Mouse (Mus musculus): ENCODE results near the gene Olfr866. TPM values are rescaled to one million over a fixed set of nuclear protein-coding genes. Genes with fewer than 3 reads are reported as not detected.

Gene Olfr866
- not detected in 2 replicates for polyA plus RNA-seq (2015; fragmentation: Nextera tagmentation; extraction: Ambion mirVana)

- Histone ChIP-seq H3K27me3 (no peaks in the 10 kb centered on the region), H3K4me3 (no peak within 1 kb of the TSS), H3K9me3 (no peaks in the 10 kb centered on the region), H3K9ac (no peak within 1 kb of the TSS), H3K4me1 (no peaks in the 10 kb centered on the region), H3K4me2 (replicated peaks) (no peak within 1 kb of the TSS), H3K27ac (no peak within 1 kb of the TSS), H3K36me3 (no peaks in the 10 kb centered on the region)
- no peak for ATAC-seq (ENCODE audit: low FRiP score, low read depth)
- 72% methylated on average over 2 of the region's 2 CpGs for WGBS
These were observed at the start of gene Olfr866 for GRCm38 (mm10) chr9:20027935-20028334. Gene Olfr866, minus strand, starts transcription at chr9:20028035.

- no peak overlapping the region for H3K27ac ChIP-seq
- no peaks in the 10 kb centered on the region for H3K36me3 ChIP-seq
- no peak for ATAC-seq (ENCODE audit: low FRiP score, low read depth)
- WGBS = 63% methylated on average over 7 of the region's 7 CpGs
- H3K9me3 ChIP-seq = peaks cover 44% of the 10 kb centered on the region
- no peaks in the 10 kb centered on the region for H3K27me3 ChIP-seq
- H3K4me2 ChIP-seq (replicated peaks) = no peak overlapping the region
- no peak overlapping the region for H3K4me3 ChIP-seq
- H3K9ac ChIP-seq = no peak overlapping the region
- no peaks in the 10 kb centered on the region for H3K4me1 ChIP-seq
These were observed 45.8 kb upstream of the Olfr866 start for GRCm38 (mm10) chr9:20073523-20074177.

GRCm38 (mm10) chr9:20071291-20071690 is 43.5 kb upstream of the Olfr866 start:
- Histone ChIP-seq H3K4me1 (no peaks in the 10 kb centered on the region), H3K4me3 (no peak overlapping the region), H3K9me3 (peaks cover 30% of the 10 kb centered on the region), H3K4me2 (replicated peaks) (no peak overlapping the region), H3K36me3 (no peaks in the 10 kb centered on the region), H3K9ac (no peak overlapping the region), H3K27me3 (no peaks in the 10 kb centered on the region), H3K27ac (no peak overlapping the region)
- WGBS = 86% methylated on average over 1 of the region's 1 CpGs
- ATAC-seq (ENCODE audit: low FRiP score, low read depth) = no peak

GRCm38 (mm10) chr9:20070236-20070635 is 42.4 kb upstream of the Olfr866 start:
- H3K27me3 ChIP-seq = no peaks in the 10 kb centered on the region
- H3K4me2 ChIP-seq (replicated peaks) = no peak overlapping the region
- H3K9me3 ChIP-seq = peaks cover 24% of the 10 kb centered on the region
- no peak overlapping the region for H3K27ac ChIP-seq
- H3K4me3 ChIP-seq = no peak overlapping the region
- H3K36me3 ChIP-seq = no peaks in the 10 kb centered on the region
- WGBS = 75% methylated on average over 3 of the region's 3 CpGs
- no peak for ATAC-seq (ENCODE audit: low FRiP score, low read depth)
- H3K9ac ChIP-seq = no peak overlapping the region
- H3K4me1 ChIP-seq = no peaks in the 10 kb centered on the region

- 76% methylated on average over 1 of the region's 1 CpGs for WGBS
- Histone ChIP-seq H3K4me2 (replicated peaks) (no peak within 1 kb of the TSS), H3K9ac (no peak within 1 kb of the TSS), H3K27me3 (no peaks in the 10 kb centered on the region), H3K27ac (no peak within 1 kb of the TSS), H3K4me3 (no peak within 1 kb of the TSS), H3K4me1 (no peaks in the 10 kb centered on the region), H3K9me3 (no peaks in the 10 kb centered on the region), H3K36me3 (no peaks in the 10 kb centered on the region)
- no peak for ATAC-seq (ENCODE audit: low FRiP score, low read depth)
These were observed 29.6 kb upstream of the Olfr866 start, which contains the start of gene Olfr867 for GRCm38 (mm10) chr9:20057462-20057861. Gene Olfr867, minus strand, starts transcription at chr9:20057562.

- Histone ChIP-seq H3K27me3 (no peaks in the 10 kb centered on the region), H3K4me3 (no peak overlapping the region), H3K36me3 (no peaks in the 10 kb centered on the region), H3K9me3 (peaks cover 15% of the 10 kb centered on the region), H3K4me1 (no peaks in the 10 kb centered on the region), H3K4me2 (replicated peaks) (no peak overlapping the region), H3K27ac (no peak overlapping the region), H3K9ac (no peak overlapping the region)
- 67% methylated on average over 3 of the region's 3 CpGs for WGBS
- no peak for ATAC-seq (ENCODE audit: low FRiP score, low read depth)
These were observed 20.1 kb upstream of the Olfr866 start for GRCm38 (mm10) chr9:20047964-20048363.

Small RNA genes within 50 kb of the gene (microRNA-seq; reads per million reads assigned to microRNA genes)
- not detected for gene Gm26231
- not detected for gene Gm44395

Other genes starting within 250 kb of the Olfr866 start
- gene Olfr58, start 247.8 kb downstream of the Olfr866 start, polyA plus RNA-seq (2015; fragmentation: Nextera tagmentation; extraction: Ambion mirVana) = not detected in 2 replicates
- not detected in 2 replicates for gene Olfr859, start 223.1 kb downstream of the Olfr866 start, polyA plus RNA-seq (2015; fragmentation: Nextera tagmentation; extraction: Ambion mirVana)
- gene Olfr860, start 178.3 kb downstream of the Olfr866 start, polyA plus RNA-seq (2015; fragmentation: Nextera tagmentation; extraction: Ambion mirVana) = not detected in 2 replicates
- not detected in 2 replicates for gene Olfr862, start 140.0 kb downstream of the Olfr866 start, polyA plus RNA-seq (2015; fragmentation: Nextera tagmentation; extraction: Ambion mirVana)
- 0.17 and 0.23 TPM in 2 replicates for gene Olfr77, start 111.2 kb downstream of the Olfr866 start, polyA plus RNA-seq (2015; fragmentation: Nextera tagmentation; extraction: Ambion mirVana)
- gene Olfr867, start 29.5 kb upstream of the Olfr866 start, polyA plus RNA-seq (2015; fragmentation: Nextera tagmentation; extraction: Ambion mirVana) = not detected in 2 replicates
- gene Olfr868, start 70.6 kb upstream of the Olfr866 start, polyA plus RNA-seq (2015; fragmentation: Nextera tagmentation; extraction: Ambion mirVana) = not detected in 2 replicates
- not detected in 2 replicates for gene Olfr869, start 101.0 kb upstream of the Olfr866 start, polyA plus RNA-seq (2015; fragmentation: Nextera tagmentation; extraction: Ambion mirVana)
- not detected in 2 replicates for gene Olfr870, start 146.0 kb upstream of the Olfr866 start, polyA plus RNA-seq (2015; fragmentation: Nextera tagmentation; extraction: Ambion mirVana)
- gene Olfr871, start 184.2 kb upstream of the Olfr866 start, polyA plus RNA-seq (2015; fragmentation: Nextera tagmentation; extraction: Ambion mirVana) = not detected in 2 replicates
- not detected in 2 replicates for gene Olfr872, start 209.1 kb upstream of the Olfr866 start, polyA plus RNA-seq (2015; fragmentation: Nextera tagmentation; extraction: Ambion mirVana)

Measured in limb, embryonic 13.5 days (tissue).